Mouse (Mus musculus): ENCODE measurements around the gene Cdc42bpb. TPM values are rescaled to one million over a fixed set of nuclear protein-coding genes. Genes with fewer than 3 reads are reported as not detected.

Cdc42bpb gene
- total and polyA plus RNA-seq, 3 experiments: 16.7 to 29.7 (median 25.4) TPM

GRCm38 (mm10) chr12:111303702-111304337 is 73.7 kb downstream of the Cdc42bpb start:
- no peak overlapping the region for H3K4me3 ChIP-seq (replicated peaks in 1 of 3; ENCODE audit: low read depth in 2 of 3, low read length in 2 of 3, poor library complexity in 1 of 3)
- dilution Hi-C loops (cut with MboI; ENCODE audit: extremely low pct_ligation_motif_present, extremely low pct_unique_long_range_greater_than_20kb, low sequenced_read_pairs): no loop called here
- TF ChIP-seq MAFK (IDR thresholded peaks at IDR 0.05; ENCODE audit: insufficient replicate concordance, low read length) (no peak), MAZ (IDR thresholded peaks at IDR 0.05; ENCODE audit: low read depth, low read length) (no peak), MEF2A (IDR thresholded peaks at IDR 0.05; ENCODE audit: borderline replicate concordance, low read depth, low read length) (no peak), KAT2A (IDR thresholded peaks at IDR 0.05; ENCODE audit: insufficient replicate concordance, low read length) (no peak), ETS1 (conservative IDR thresholded peaks at IDR 0.05; ENCODE audit: low read depth, low read length) (no peak), ZC3H11A (IDR thresholded peaks at IDR 0.05; ENCODE audit: low read depth, low read length) (no peak), IRF4 (IDR thresholded peaks at IDR 0.05; ENCODE audit: low read depth, low read length) (no peak), ZKSCAN1 (IDR thresholded peaks at IDR 0.05; ENCODE audit: borderline replicate concordance, low read depth, low read length) (no peak), CTCF (conservative IDR thresholded peaks at IDR 0.05 in 1 of 2, IDR thresholded peaks at IDR 0.05 in 1 of 2; ENCODE audit: low read depth in 2 of 2, low read length in 2 of 2) (no peak), POLR2AphosphoS2 (IDR thresholded peaks at IDR 0.05; ENCODE audit: low read depth, low read length) (no peak), NRF1 (IDR thresholded peaks at IDR 0.05; ENCODE audit: low read depth, low read length) (no peak), ELF1 (IDR thresholded peaks at IDR 0.05; ENCODE audit: low read depth, low read length) (no peak), ZMIZ1 (IDR thresholded peaks at IDR 0.05; ENCODE audit: low read depth, low read length) (no peak), E2F4 (IDR thresholded peaks at IDR 0.05; ENCODE audit: insufficient replicate concordance, low read depth, low read length) (no peak), SMC3 (IDR thresholded peaks at IDR 0.05; ENCODE audit: low read depth, low read length) (no peak), USF1 (IDR thresholded peaks at IDR 0.05; ENCODE audit: low read depth, low read length) (no peak), MYC (IDR thresholded peaks at IDR 0.05; ENCODE audit: low read depth, low read length) (no peak), GABPA (IDR thresholded peaks at IDR 0.05; ENCODE audit: insufficient replicate concordance, low read depth, low read length) (no peak), TBP (conservative IDR thresholded peaks at IDR 0.05; ENCODE audit: low read depth, low read length) (no peak), BHLHE40 (IDR thresholded peaks at IDR 0.05; ENCODE audit: low read depth, low read length) (no peak)

DNA sequence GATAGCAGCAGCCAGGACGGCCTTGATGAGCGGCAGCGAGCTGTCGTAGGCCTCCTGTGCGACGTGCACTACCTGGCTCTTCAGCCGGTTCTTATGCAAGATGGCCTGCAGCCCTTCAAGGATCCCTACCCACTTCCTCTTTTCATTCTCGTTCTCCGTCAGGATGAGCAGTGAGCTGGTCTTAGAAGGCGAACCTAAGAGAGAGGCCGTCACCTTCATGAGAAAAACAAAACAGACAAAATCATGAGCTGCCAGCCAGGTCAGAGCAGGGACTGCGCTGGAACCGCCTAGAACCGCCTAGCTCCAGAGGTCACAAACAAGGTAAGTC is 75.5 kb downstream of the Cdc42bpb start:
- H3K36me3 ChIP-seq (replicated peaks in 1 of 2; ENCODE audit: control insufficient read depth in 1 of 2, insufficient read depth in 1 of 2, low read length in 1 of 2): peaks cover 67 to 80% of the 10 kb centered on the region in 2 experiments
- peaks cover 7 to 33% of the 10 kb centered on the region in 2 experiments for H3K4me1 ChIP-seq (ENCODE audit: control insufficient read depth in 1 of 2, insufficient read depth in 2 of 2)
- H3K9ac ChIP-seq (ENCODE audit: insufficient read depth, low read depth): no peak overlapping the region
- dilution Hi-C loops (cut with MboI; ENCODE audit: extremely low pct_ligation_motif_present, extremely low pct_unique_long_range_greater_than_20kb, low sequenced_read_pairs): no loop called here
- no peaks in the 10 kb centered on the region for H3K27me3 ChIP-seq (replicated peaks)
- peak; percentile 49 for TF ChIP-seq JUN (IDR thresholded peaks at IDR 0.05; ENCODE audit: insufficient read depth, low read depth, low read length)
- TF ChIP-seq EP300 (IDR thresholded peaks at IDR 0.05; ENCODE audit: low read length): peak; percentile 98
- peak; percentile 94 for TF ChIP-seq UBTF (IDR thresholded peaks at IDR 0.05; ENCODE audit: low read depth, low read length)
- TF ChIP-seq ELF1 (IDR thresholded peaks at IDR 0.05; ENCODE audit: low read depth, low read length): peak; percentile 59; the same call in 1 of the 2 replicates
- no peak for TF ChIP-seq USF1 (IDR thresholded peaks at IDR 0.05; ENCODE audit: low read depth, low read length)
- TF ChIP-seq E2F4 (IDR thresholded peaks at IDR 0.05; ENCODE audit: insufficient replicate concordance, low read depth, low read length): no peak
- TF ChIP-seq JUND (conservative IDR thresholded peaks at IDR 0.05; ENCODE audit: low read depth, low read length): peak; percentile 58
- peak; percentile 84 for TF ChIP-seq ETS1 (conservative IDR thresholded peaks at IDR 0.05; ENCODE audit: low read depth, low read length)
- TF ChIP-seq TCF12 (IDR thresholded peaks at IDR 0.05; ENCODE audit: low read depth, low read length): 0 out of 2 replicates have a peak, but pooled peaks have one; percentile 41
- no peak; the same call in 1 of the 2 replicates for TF ChIP-seq RAD21 (IDR thresholded peaks at IDR 0.05; ENCODE audit: low read depth, low read length)
- no peak for TF ChIP-seq RCOR1 (conservative IDR thresholded peaks at IDR 0.05; ENCODE audit: low read depth, low read length)
- 0 out of 2 replicates have a peak, but pooled peaks have one; percentile 17 for TF ChIP-seq ZMIZ1 (IDR thresholded peaks at IDR 0.05; ENCODE audit: low read depth, low read length)
- TF ChIP-seq IRF4 (IDR thresholded peaks at IDR 0.05; ENCODE audit: low read depth, low read length): peak; percentile 99
- TF ChIP-seq CHD2 (IDR thresholded peaks at IDR 0.05; ENCODE audit: low read length): peak; percentile 63; the same call in 1 of the 2 replicates
- peak; percentile 77 for TF ChIP-seq BHLHE40 (IDR thresholded peaks at IDR 0.05; ENCODE audit: low read depth, low read length)
- peak; percentile 57; the same call in 1 of the 2 replicates for TF ChIP-seq MXI1 (IDR thresholded peaks at IDR 0.05; ENCODE audit: low read depth, low read length)
- H3K79me2 ChIP-seq (replicated peaks; ENCODE audit: control insufficient read depth, extremely low read depth, insufficient read depth, poor library complexity, severe bottlenecking): no peaks in the 10 kb centered on the region
- peak overlapping the region in 2 of 3 experiments; percentile 10 to 34 for H3K4me3 ChIP-seq (replicated peaks in 1 of 3; ENCODE audit: low read depth in 2 of 3, low read length in 2 of 3, poor library complexity in 1 of 3)
- in situ Hi-C loops (cut with MboI; ENCODE audit: low pct_ligation_motif_present, low pct_unique_long_range_greater_than_20kb, low sequenced_read_pairs): no loop called here
- no peaks in the 10 kb centered on the region for H3K9me3 ChIP-seq (replicated peaks; ENCODE audit: low read length)
- peak overlapping the region; percentile 60 for H3K4me2 ChIP-seq (ENCODE audit: insufficient read depth, low read depth, poor library complexity, severe bottlenecking)
- peak; percentile 95 for DNase-seq (ENCODE audit: extremely low read depth)
- H3K27ac ChIP-seq (ENCODE audit: insufficient read depth, low read depth): peak overlapping the region; percentile 82

More at GRCm38 (mm10) chr12:111303702-111304337, 73.7 kb downstream of the Cdc42bpb start:
- in situ Hi-C loops (cut with MboI; ENCODE audit: low pct_ligation_motif_present, low pct_unique_long_range_greater_than_20kb, low sequenced_read_pairs): no loop called here
- H3K36me3 ChIP-seq (replicated peaks in 1 of 2; ENCODE audit: control insufficient read depth in 1 of 2, insufficient read depth in 1 of 2, low read length in 1 of 2): peaks cover 62 to 78% of the 10 kb centered on the region in 2 experiments
- peaks cover 7 to 29% of the 10 kb centered on the region in 2 experiments for H3K4me1 ChIP-seq (ENCODE audit: control insufficient read depth in 1 of 2, insufficient read depth in 2 of 2)
- no peak overlapping the region for H3K9ac ChIP-seq (ENCODE audit: insufficient read depth, low read depth)
- no peak for DNase-seq (ENCODE audit: extremely low read depth)
- H3K9me3 ChIP-seq (replicated peaks; ENCODE audit: low read length): no peaks in the 10 kb centered on the region
- H3K27ac ChIP-seq (ENCODE audit: insufficient read depth, low read depth): no peak overlapping the region
- H3K79me2 ChIP-seq (replicated peaks; ENCODE audit: control insufficient read depth, extremely low read depth, insufficient read depth, poor library complexity, severe bottlenecking): no peaks in the 10 kb centered on the region
- H3K4me2 ChIP-seq (ENCODE audit: insufficient read depth, low read depth, poor library complexity, severe bottlenecking): no peak overlapping the region
- no peaks in the 10 kb centered on the region for H3K27me3 ChIP-seq (replicated peaks)
